Mouse (Mus musculus) liver, embryonic 13.5 days (tissue): ENCODE measurements around the gene Olfr323. TPM values are rescaled to one million over a fixed set of nuclear protein-coding genes. Genes with fewer than 3 reads are reported as not detected.

Experiments used
- ATAC-seq: fragments of 200-750 bp; cut with Nextera tagmentation; 2 replicates; pipeline ENCODE4 v1.8.0; 2017; ENCODE audit warnings: low read depth, mild to moderate bottlenecking, moderate number of reproducible peaks, moderate library complexity
- DNase-seq: peaks from one replicate; pipeline ENCODE4 v3.0.0; 2022
- H3K27ac ChIP-seq: fragments of 300-500 bp; sonication (generic); 2 replicates; pipeline ENCODE4 v1.5.1; 2015; ENCODE audit warnings: moderate library complexity, mild to moderate bottlenecking, inconsistent platforms
- H3K27me3 ChIP-seq: fragments of 300-500 bp; sonication (generic); 2 replicates; pipeline ENCODE4 v1.6.1; 2015; ENCODE audit warnings: mild to moderate bottlenecking, inconsistent platforms
- H3K36me3 ChIP-seq: fragments of 300-500 bp; sonication (generic); 2 replicates; pipeline ENCODE4 v1.6.1; 2015; ENCODE audit warnings: mild to moderate bottlenecking, inconsistent platforms
- H3K4me1 ChIP-seq: fragments of 300-500 bp; sonication (generic); replicated peaks from 2 replicates; pipeline ENCODE4 v1.6.1; 2015; ENCODE audit warnings: inconsistent platforms
- H3K4me2 ChIP-seq: fragments of 300-500 bp; sonication (generic); 2 replicates; pipeline ENCODE4 v1.6.1; 2015; ENCODE audit warnings: inconsistent platforms, mild to moderate bottlenecking, moderate library complexity
- H3K4me3 ChIP-seq: fragments of 300-500 bp; sonication (generic); replicated peaks from 2 replicates; pipeline ENCODE4 v1.5.1; 2015; ENCODE audit warnings: mild to moderate bottlenecking, inconsistent platforms
- H3K9ac ChIP-seq: fragments of 300-500 bp; sonication (generic); 2 replicates; pipeline ENCODE4 v1.6.1; 2015; ENCODE audit warnings: mild to moderate bottlenecking, inconsistent platforms
- H3K9me3 ChIP-seq: fragments of 300-500 bp; sonication (generic); replicated peaks from 2 replicates; pipeline ENCODE4 v1.6.1; 2016; ENCODE audit warnings: inconsistent platforms
- WGBS: fragments of 180-500 bp; shearing (Covaris S2); methylation state at CpG from one replicate; pipeline ENCODE4 v1.1.7; 2015; ENCODE audit not compliant: insufficient replicate concordance; 5-methylcytosine and 5-hydroxymethylcytosine counted together
- polyA plus RNA-seq: library from polyadenylated mRNA; unstranded; fragments of >200 nt; fragmentation: Nextera tagmentation; extraction: Ambion mirVana; gene quantifications from 2 replicates; pipeline ENCODE4 v1.2.1, GENCODE M21; 2015

Olfr323 gene
- polyA plus RNA-seq, result not detected in 2 replicates

- no peak within 1 kb of the TSS for H3K27ac ChIP-seq
- H3K4me2 ChIP-seq, result no peak within 1 kb of the TSS
- no peak for ATAC-seq
- 0 out of 2 replicates have a peak, but pooled peaks cover 6% of the 10 kb centered on the region for H3K4me1 ChIP-seq
- no peaks in the 10 kb centered on the region for H3K27me3 ChIP-seq
- no peak within 1 kb of the TSS for H3K4me3 ChIP-seq
- H3K9ac ChIP-seq, result no peak within 1 kb of the TSS
- no peaks in the 10 kb centered on the region for H3K9me3 ChIP-seq
- no peak for DNase-seq
- H3K36me3 ChIP-seq, result no peaks in the 10 kb centered on the region
- whole genome bisulfite sequencing, result 53% methylated on average over 5 of the region's 5 CpGs
Measured at GRCm38 (mm10) chr11:58630401-58630800, at the start of gene Olfr323. TSS of gene Olfr323 (minus strand) at chr11:58630501.

GRCm38 (mm10) chr11:58671825-58672224, 41.5 kb upstream of the Olfr323 start:
- Histone ChIP-seq H3K9ac (no peak overlapping the region), H3K27me3 (no peaks in the 10 kb centered on the region), H3K4me3 (no peak overlapping the region), H3K4me1 (no peaks in the 10 kb centered on the region), H3K9me3 (no peaks in the 10 kb centered on the region), H3K4me2 (no peak overlapping the region), H3K27ac (no peak overlapping the region), H3K36me3 (no peaks in the 10 kb centered on the region)
- ATAC-seq, result no peak
- no peak for DNase-seq
- 40% methylated on average over 4 of the region's 4 CpGs for WGBS

GRCm38 (mm10) chr11:58669252-58669651, 39.0 kb upstream of the Olfr323 start:
- Histone ChIP-seq H3K9ac (no peak overlapping the region), H3K9me3 (no peaks in the 10 kb centered on the region), H3K27ac (no peak overlapping the region), H3K27me3 (no peaks in the 10 kb centered on the region), H3K4me1 (no peaks in the 10 kb centered on the region), H3K4me3 (no peak overlapping the region), H3K36me3 (no peaks in the 10 kb centered on the region), H3K4me2 (no peak overlapping the region)
- DNase-seq (no peak), ATAC-seq (no peak)

GRCm38 (mm10) chr11:58658596-58658995, 28.3 kb upstream of the Olfr323 start, which contains the start of gene Olfr322:
TSS of gene Olfr322 (plus strand) at chr11:58658782.
- ATAC-seq (no peak), DNase-seq (no peak)
- Histone ChIP-seq H3K9ac (no peak within 1 kb of the TSS), H3K9me3 (no peaks in the 10 kb centered on the region), H3K4me1 (no peaks in the 10 kb centered on the region), H3K27me3 (no peaks in the 10 kb centered on the region), H3K36me3 (no peaks in the 10 kb centered on the region), H3K27ac (no peak within 1 kb of the TSS), H3K4me3 (no peak within 1 kb of the TSS), H3K4me2 (no peak within 1 kb of the TSS)
- 70% methylated on average over 4 of the region's 4 CpGs for WGBS

- 75% methylated on average over 3 of the region's 3 CpGs for WGBS
- no peak overlapping the region for H3K9ac ChIP-seq
- no peak overlapping the region for H3K27ac ChIP-seq
- no peaks in the 10 kb centered on the region for H3K9me3 ChIP-seq
- H3K4me3 ChIP-seq, result no peak overlapping the region
- ATAC-seq (no peak), DNase-seq (no peak)
- peaks cover 28% of the 10 kb centered on the region for H3K36me3 ChIP-seq
- H3K4me1 ChIP-seq, result no peaks in the 10 kb centered on the region
- H3K4me2 ChIP-seq, result no peak overlapping the region
- H3K27me3 ChIP-seq, result no peaks in the 10 kb centered on the region
Measured at GRCm38 (mm10) chr11:58655151-58655550, 24.9 kb upstream of the Olfr323 start.

- peak overlapping the region; percentile 78 for H3K4me3 ChIP-seq
- H3K27ac ChIP-seq, result peak overlapping the region; percentile 100
- H3K9ac ChIP-seq, result peak overlapping the region; percentile 80
- ATAC-seq, result no peak
- H3K9me3 ChIP-seq, result no peaks in the 10 kb centered on the region
- peak; percentile 78 for DNase-seq
- 25% methylated on average over 6 of the region's 6 CpGs for WGBS
- H3K4me2 ChIP-seq, result peak overlapping the region; percentile 87
- H3K36me3 ChIP-seq, result peaks cover 56% of the 10 kb centered on the region
- H3K4me1 ChIP-seq, result peaks cover 48% of the 10 kb centered on the region
- no peaks in the 10 kb centered on the region for H3K27me3 ChIP-seq
Measured at GRCm38 (mm10) chr11:58643350-58643749, 13.0 kb upstream of the Olfr323 start.

GRCm38 (mm10) chr11:58641638-58642358, 11.5 kb upstream of the Olfr323 start:
- Histone ChIP-seq H3K4me1 (peaks cover 48% of the 10 kb centered on the region), H3K27me3 (peaks cover 8% of the 10 kb centered on the region; the same call in 1 of the 2 replicates), H3K9me3 (no peaks in the 10 kb centered on the region), H3K4me3 (peak overlapping the region; percentile 78), H3K27ac (peak overlapping the region; percentile 100), H3K36me3 (peaks cover 41% of the 10 kb centered on the region), H3K9ac (peak overlapping the region; percentile 98), H3K4me2 (peak overlapping the region; percentile 87)
- peak; percentile 97 for ATAC-seq
- 45% methylated on average over 13 of the region's 13 CpGs for WGBS
- peak; percentile 89 for DNase-seq

GRCm38 (mm10) chr11:58641057-58641456, 10.8 kb upstream of the Olfr323 start:
- Histone ChIP-seq H3K4me1 (peaks cover 49% of the 10 kb centered on the region), H3K4me2 (peak overlapping the region; percentile 87), H3K9me3 (no peaks in the 10 kb centered on the region), H3K9ac (peak overlapping the region; percentile 98), H3K27me3 (peaks cover 8% of the 10 kb centered on the region; the same call in 1 of the 2 replicates), H3K4me3 (peak overlapping the region; percentile 78), H3K27ac (peak overlapping the region; percentile 100), H3K36me3 (peaks cover 35% of the 10 kb centered on the region)
- 3% methylated on average over 14 of the region's 14 CpGs for WGBS
- ATAC-seq (peak; percentile 75), DNase-seq (peak; percentile 72)

GRCm38 (mm10) chr11:58640272-58640867, 10.1 kb upstream of the Olfr323 start, which contains the start of gene Trim58:
TSS of gene Trim58 (plus strand) at chr11:58640465.
- Histone ChIP-seq H3K27me3 (peaks cover 8% of the 10 kb centered on the region; the same call in 1 of the 2 replicates), H3K36me3 (peaks cover 28% of the 10 kb centered on the region), H3K4me3 (peak within 1 kb of the TSS; percentile 78), H3K4me2 (peak within 1 kb of the TSS; percentile 87), H3K9me3 (no peaks in the 10 kb centered on the region), H3K27ac (peak within 1 kb of the TSS; percentile 100), H3K4me1 (peaks cover 52% of the 10 kb centered on the region), H3K9ac (peak within 1 kb of the TSS; percentile 98)
- DNase-seq (peak; percentile 61), ATAC-seq (peak; percentile 52)
- WGBS, result 2% methylated on average over 34 of the region's 34 CpGs

GRCm38 (mm10) chr11:58638176-58638701, 7.9 kb upstream of the Olfr323 start:
- peaks cover 8% of the 10 kb centered on the region; the same call in 1 of the 2 replicates for H3K27me3 ChIP-seq
- DNase-seq (no peak), ATAC-seq (no peak)
- no peak overlapping the region for H3K4me2 ChIP-seq
- peak overlapping the region; percentile 34; the same call in 1 of the 2 replicates for H3K27ac ChIP-seq
- H3K9me3 ChIP-seq, result no peaks in the 10 kb centered on the region
- 70% methylated on average over 7 of the region's 7 CpGs for WGBS
- peaks cover 7% of the 10 kb centered on the region for H3K36me3 ChIP-seq
- no peak overlapping the region for H3K4me3 ChIP-seq
- peaks cover 45% of the 10 kb centered on the region for H3K4me1 ChIP-seq
- H3K9ac ChIP-seq, result no peak overlapping the region

- Histone ChIP-seq H3K4me3 (no peak overlapping the region), H3K27me3 (peaks cover 8% of the 10 kb centered on the region; the same call in 1 of the 2 replicates), H3K4me1 (peaks cover 35% of the 10 kb centered on the region), H3K4me2 (no peak overlapping the region), H3K36me3 (no peaks in the 10 kb centered on the region), H3K27ac (no peak overlapping the region), H3K9ac (no peak overlapping the region), H3K9me3 (no peaks in the 10 kb centered on the region)
- 2% methylated on average over 4 of the region's 4 CpGs for WGBS
- DNase-seq (peak; percentile 63), ATAC-seq (no peak)
Measured at GRCm38 (mm10) chr11:58636376-58636977, 6.2 kb upstream of the Olfr323 start.
